In the genomic region with DNA sequence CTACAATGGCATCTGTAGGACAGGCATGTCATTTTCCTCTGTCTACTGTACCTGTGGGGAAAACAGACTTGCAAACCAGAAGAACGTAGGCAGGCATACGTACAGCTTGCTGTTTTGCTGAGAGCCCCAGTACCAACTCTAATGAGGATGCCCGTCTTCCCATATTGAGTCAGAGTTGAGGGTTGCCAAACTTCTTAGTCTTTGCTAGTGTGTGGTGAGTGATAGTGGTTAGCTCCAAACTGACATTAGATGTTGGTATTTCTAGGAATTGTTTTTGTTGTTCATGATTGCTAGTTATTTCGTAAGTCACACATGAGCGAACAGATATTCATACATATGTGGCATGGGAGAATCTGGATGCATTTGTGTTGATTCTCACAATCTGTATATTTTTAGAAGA, we compare ENCODE assay signal across 30 mouse cellular contexts.
"Had no signal": no experiment of that assay in that cellular context is flagged by ENCODE, and none has a peak within 500 bp of the region (broad histone marks: within the 10 kb centered on the region; RNA-seq: fewer than 3 reads in every experiment).

No protein-coding gene starts in this region.

- ATAC-seq: liver, embryonic 12.5 days; liver, postnatal 0 days; lung, postnatal 0 days; midbrain, embryonic 13.5 days; midbrain, embryonic 15.5 days; midbrain, embryonic 16.5 days had no signal

- DNase-seq: left cerebral cortex, postnatal 4 days; liver; liver, embryonic 13.5 days; liver, postnatal 0 days; lung, adult 18-20 months; lung, adult 2 months; lung, embryonic 14.5 days; lung, postnatal 10 days; lung, postnatal 14 days; lung, postnatal 36 days; lung, postnatal 4 days; midbrain, embryonic 14.5 days had no signal

- H3K27ac ChIP-seq: limb, embryonic 10.5 days; limb, embryonic 12.5 days; limb, embryonic 13.5 days; limb, embryonic 15.5 days; liver, embryonic 12.5 days; liver, embryonic 13.5 days; liver, embryonic 14.5 days; liver, embryonic 15.5 days; lung, embryonic 15.5 days; macrophage; midbrain, embryonic 10.5 days; midbrain, embryonic 12.5 days; midbrain, embryonic 13.5 days; midbrain, embryonic 15.5 days; neural tube, embryonic 12.5 days had no signal

- H3K4me3 ChIP-seq: limb, embryonic 10.5 days; limb, embryonic 12.5 days; limb, embryonic 13.5 days; limb, embryonic 15.5 days; liver, embryonic 12.5 days; liver, embryonic 13.5 days; liver, embryonic 15.5 days; lung, embryonic 15.5 days; megakaryocyte, embryonic 14.5 days; midbrain, embryonic 10.5 days; midbrain, embryonic 12.5 days; midbrain, embryonic 13.5 days; midbrain, embryonic 15.5 days; myocyte; neural tube, embryonic 12.5 days had no signal
